Mouse (Mus musculus) left cerebral cortex, adult 2 months (tissue): ENCODE measurements around the gene Polr2g. TPM values are rescaled to one million over a fixed set of nuclear protein-coding genes. Genes with fewer than 3 reads are reported as not detected.

ENCODE experiments used
- DNase-seq, 2 experiments: peaks; one replicate each; pipeline ENCODE4 v3.0.0; 2021 to 2022; ENCODE audit warnings: low spot score in 2 of 2, mixed read lengths in 1 of 2; ENCODE audit errors: extremely low spot score in 1 of 2
- H3K27ac ChIP-seq: fragments of 200-600 bp; 2 replicates; pipeline ENCODE4 v1.8.1; 2022
- H3K4me3 ChIP-seq: fragments of 200-600 bp; 2 replicates; pipeline ENCODE4 v1.8.1; 2022
- CTCF ChIP-seq: fragments of 200-600 bp; IDR thresholded peaks from 2 replicates; pipeline ENCODE4 v1.8.1; 2022; ENCODE audit warnings: antibody characterized with exemption, mild to moderate bottlenecking, moderate library complexity
- intact Hi-C: fragments of 180-260 bp; cut with DNase I; formaldehyde crosslinking; loops from one replicate; pipeline ENCODE4 v1.15.1; 2025
- total RNA-seq, 2 experiments: library from RNA; stranded (reverse); gene quantifications; 2 replicates each; pipeline ENCODE4 v1.2.3; 2021

The Polr2g gene
- total RNA-seq, 2 experiments from 2014 or later, result 96.6 to 105 TPM

DNA sequence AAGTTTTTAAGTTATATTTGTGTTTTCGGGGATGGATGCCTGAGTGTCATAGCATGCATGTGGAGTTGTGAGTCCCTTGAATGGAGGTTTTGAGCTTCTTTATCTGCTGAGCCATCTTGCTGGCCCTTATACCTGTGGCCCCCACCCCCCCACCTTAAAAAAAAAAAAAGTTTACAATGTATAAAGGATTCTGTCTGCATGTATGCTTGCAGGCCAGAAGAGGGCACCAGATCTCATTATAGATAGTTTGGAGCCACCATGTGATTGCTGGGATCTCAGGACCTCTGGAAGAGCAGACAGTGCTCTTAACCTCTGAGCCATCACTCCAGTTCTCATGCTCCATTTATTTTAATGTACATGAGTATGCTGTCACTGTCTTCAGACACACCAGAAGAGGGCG is 51.0 kb downstream of the Polr2g start:
- H3K4me3 ChIP-seq, result no peak overlapping the region
- intact Hi-C loops, result no loop called here
- H3K27ac ChIP-seq, result no peak overlapping the region
- no peak for DNase-seq
- TF ChIP-seq CTCF, result peak; percentile 39

DNA sequence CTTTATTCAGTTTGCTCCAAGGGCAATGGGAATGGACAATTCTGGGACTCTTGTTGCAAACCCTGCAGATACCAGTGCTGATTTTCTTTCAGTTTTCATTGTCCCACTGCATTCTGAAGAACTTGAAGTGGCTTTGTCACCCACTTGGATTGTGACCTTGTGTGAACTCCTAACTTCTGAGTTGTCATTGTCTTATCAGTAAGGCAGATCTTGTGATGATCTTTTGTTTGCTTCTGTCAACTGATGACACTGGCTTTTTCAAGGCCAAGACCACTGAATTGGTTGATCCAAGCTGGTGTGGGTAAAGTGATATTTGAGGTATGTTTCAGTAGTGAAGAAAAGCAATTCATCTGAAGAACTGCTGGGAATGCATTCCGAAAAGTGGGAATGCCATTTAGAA is 53.0 kb downstream of the Polr2g start:
- intact Hi-C loops, result no loop called here
- H3K27ac ChIP-seq, result no peak overlapping the region
- no peak overlapping the region for H3K4me3 ChIP-seq
- DNase-seq, result no peak
- no peak for TF ChIP-seq CTCF

Other genes with a start within 250 kb of the Polr2g start
- gene Slc22a8, start 207.3 kb downstream of the Polr2g start, total RNA-seq, result 10 to 100 TPM; 12.5 TPM
- gene Slc22a6, start 180.5 kb downstream of the Polr2g start, total RNA-seq, result 1 to 10 TPM; 5.2 to 7.3 TPM
- 100 to 1,000 TPM; 152 to 155 TPM for gene Chrm1, start 134.8 kb downstream of the Polr2g start, total RNA-seq
- gene Slc3a2, start 75.2 kb downstream of the Polr2g start, total RNA-seq, result 100 to 1,000 TPM; 144 to 154 TPM
- 10 to 100 TPM; 48.5 to 53.1 TPM for gene Wdr74, start 62.8 kb downstream of the Polr2g start, total RNA-seq
- gene 1700092M07Rik, start 57.9 kb downstream of the Polr2g start, total RNA-seq, result 1 to 10 TPM; 1.4 to 1.8 TPM
- 10 to 100 TPM; 71.2 to 77.9 TPM for gene Stx5a, start 57.2 kb downstream of the Polr2g start, total RNA-seq
- gene Nxf1, start 41.5 kb downstream of the Polr2g start, total RNA-seq, result 10 to 100 TPM; 90.2 to 98.8 TPM
- 10 to 100 TPM; 63.8 to 66.8 TPM for gene Tmem223, start 27.6 kb downstream of the Polr2g start, total RNA-seq
- gene Tmem179b, start 24.1 kb downstream of the Polr2g start, total RNA-seq, result 1 to 10 TPM; 8.2 to 8.7 TPM
- 10 to 100 TPM; 13.1 to 14.3 TPM for gene Taf6l, start 12.2 kb downstream of the Polr2g start, total RNA-seq
- gene Zbtb3, start 4.0 kb upstream of the Polr2g start, total RNA-seq, result 1 to 10 TPM; 5.3 to 6.7 TPM
- gene Ttc9c, start 20.8 kb upstream of the Polr2g start, total RNA-seq, result 10 to 100 TPM; 34.5 to 36.7 TPM
- gene Hnrnpul2, start 21.4 kb upstream of the Polr2g start, total RNA-seq, result 100 to 1,000 TPM; 125 to 129 TPM
- not detected for gene AC129217.1, start 31.2 kb upstream of the Polr2g start, total RNA-seq
- 100 to 1,000 TPM; 109 TPM for gene Bscl2, start 38.9 kb upstream of the Polr2g start, total RNA-seq
- 100 to 1,000 TPM; 184 to 198 TPM for gene Gng3, start 40.6 kb upstream of the Polr2g start, total RNA-seq
- gene Lrrn4cl, start 52.2 kb upstream of the Polr2g start, total RNA-seq, result 1 to 10 TPM in 1 of 2 experiments, under 1 TPM in 1; 0.87 to 1.1 TPM
- gene Ubxn1, start 72.9 kb upstream of the Polr2g start, total RNA-seq, result 10 to 100 TPM; 86.1 to 94.7 TPM
- gene Uqcc3, start 82.3 kb upstream of the Polr2g start, total RNA-seq, result 10 to 100 TPM; 33.1 to 36.2 TPM
- 1 to 10 TPM; 6.5 to 9.3 TPM for gene Lbhd1, start 85.2 kb upstream of the Polr2g start, total RNA-seq
- gene Gm49403, start 85.4 kb upstream of the Polr2g start, total RNA-seq, result not detected
- gene 1810009A15Rik, start 90.3 kb upstream of the Polr2g start, total RNA-seq, result 10 to 100 TPM; 22.5 to 23.2 TPM
- 1 to 10 TPM; 1.2 to 6.7 TPM for gene Gm49416, start 90.3 kb upstream of the Polr2g start, total RNA-seq
- gene Ints5, start 94.4 kb upstream of the Polr2g start, total RNA-seq, result 10 to 100 TPM; 21.7 to 22.9 TPM
- gene Ganab, start 99.5 kb upstream of the Polr2g start, total RNA-seq, result 100 to 1,000 TPM in 1 of 2 experiments, 10 to 100 TPM in 1; 96.4 to 104 TPM
- gene B3gat3, start 121.8 kb upstream of the Polr2g start, total RNA-seq, result 100 to 1,000 TPM; 172 to 173 TPM
- gene Rom1, start 130.8 kb upstream of the Polr2g start, total RNA-seq, result 1 to 10 TPM; 5.6 to 7.2 TPM
- 10 to 100 TPM; 11.0 to 13.7 TPM for gene Eml3, start 131.0 kb upstream of the Polr2g start, total RNA-seq
- gene Mta2, start 143.3 kb upstream of the Polr2g start, total RNA-seq, result 10 to 100 TPM; 55.5 to 55.6 TPM
- gene Tut1, start 155.3 kb upstream of the Polr2g start, total RNA-seq, result 10 to 100 TPM; 21.4 to 22.4 TPM
- gene Eef1g, start 168.5 kb upstream of the Polr2g start, total RNA-seq, result 100 to 1,000 TPM; 228 to 236 TPM
- 10 to 100 TPM; 22.5 to 32.2 TPM for gene Ahnak, start 190.7 kb upstream of the Polr2g start, total RNA-seq